Comparison of ENCODE assay signal across 8 mouse cellular contexts in genomic region chr3:98383024-98383790, GRCm38 (mm10). TPM values are rescaled to one million over a fixed set of nuclear protein-coding genes. Genes with fewer than 3 reads are reported as not detected.
DNase-seq lines count a peak whose midpoint lies in the region; ATAC-seq and TF ChIP-seq lines count a peak whose summit lies in the region.

No protein-coding gene starts in this region.

- no peaks in the 10 kb centered on the region for H3K9me3 ChIP-seq in hindbrain, postnatal 0 days (ENCODE audit: low read length)

- no peaks in the 10 kb centered on the region for H3K36me3 ChIP-seq in testis, adult 2 months (ENCODE audit: control insufficient read depth, insufficient read depth, low read length)
- no peaks in the 10 kb centered on the region for H3K36me3 ChIP-seq in hindbrain, postnatal 0 days (ENCODE audit: insufficient read depth, low read length)
- H3K36me3 ChIP-seq in myocyte (ENCODE audit: control insufficient read depth, insufficient read depth), result no peaks in the 10 kb centered on the region

- H3ac ChIP-seq in myocyte (ENCODE audit: control insufficient read depth, insufficient read length), result peak overlapping the region; percentile 63

- H3K9ac ChIP-seq in hindbrain, postnatal 0 days (replicated peaks; ENCODE audit: low read length), result peak overlapping the region; percentile 84

- ATAC-seq in hindbrain, postnatal 0 days, result peak; percentile 38

- TF ChIP-seq POLR2A in testis, adult 2 months (IDR thresholded peaks at IDR 0.05; ENCODE audit: control insufficient read depth, low read depth, low read length), result no peak
- TF ChIP-seq POLR2A in myocyte (IDR thresholded peaks at IDR 0.05; ENCODE audit: insufficient read length, low read depth), result no peak

- H3K4me3 ChIP-seq in testis, adult 2 months (ENCODE audit: control insufficient read depth, low read depth, low read length), result peak overlapping the region; percentile 57
- H3K4me3 ChIP-seq in hindbrain, postnatal 0 days (ENCODE audit: low read length), result peak overlapping the region; percentile 87
- peak overlapping the region; percentile 91 for H3K4me3 ChIP-seq in myocyte

- H3K79me2 ChIP-seq in myocyte (ENCODE audit: control insufficient read depth, insufficient read depth), result peaks cover 41% of the 10 kb centered on the region

- peak overlapping the region; percentile 79 for H3K4me2 ChIP-seq in hindbrain, postnatal 0 days (ENCODE audit: low read depth, low read length)
- peak overlapping the region; percentile 99 for H3K4me2 ChIP-seq in myocyte (ENCODE audit: low read depth)

- no peaks in the 10 kb centered on the region for H3K27me3 ChIP-seq in testis, adult 2 months (ENCODE audit: control insufficient read depth, insufficient read depth, low read length)
- H3K27me3 ChIP-seq in hindbrain, postnatal 0 days (ENCODE audit: insufficient read depth, low read length), result no peaks in the 10 kb centered on the region
- H3K27me3 ChIP-seq in myocyte (ENCODE audit: control insufficient read depth, insufficient read depth, insufficient read length), result no peaks in the 10 kb centered on the region

- no peak for TF ChIP-seq CTCF in testis, adult 2 months (IDR thresholded peaks at IDR 0.05; ENCODE audit: control insufficient read depth, insufficient read depth, insufficient replicate concordance, low read depth, low read length)
- no peak for TF ChIP-seq CTCF in hindbrain, postnatal 0 days (IDR thresholded peaks at IDR 0.05; ENCODE audit: low read depth)

- DNase-seq in embryo, embryonic 11 days, result peak; percentile 10
- DNase-seq in embryo, embryonic 9.5 days (ENCODE audit: extremely low spot score), result no peak
- DNase-seq in testis, postnatal 14 days (ENCODE audit: low spot score), result no peak
- peak; percentile 25 for DNase-seq in hindbrain, postnatal 0 days (ENCODE audit: low spot score)
- no peak for DNase-seq in urinary bladder, postnatal 4 days (ENCODE audit: low spot score in 2 of 2)
- no peak for DNase-seq in ovary, adult 18-20 months (ENCODE audit: low spot score)

- no peak overlapping the region for H3K27ac ChIP-seq in testis, adult 2 months (ENCODE audit: control insufficient read depth, insufficient read depth, low read depth, low read length)
- H3K27ac ChIP-seq in hindbrain, postnatal 0 days, result peak overlapping the region; percentile 92

- 4% methylated on average over 21 of the region's 21 CpGs for WGBS in hindbrain, postnatal 0 days

- H3K4me1 ChIP-seq in testis, adult 2 months (ENCODE audit: control insufficient read depth, insufficient read depth, low read length), result peaks cover 5% of the 10 kb centered on the region
- peaks cover 12% of the 10 kb centered on the region; the same call in 1 of the 2 replicates for H3K4me1 ChIP-seq in hindbrain, postnatal 0 days (ENCODE audit: insufficient read depth, low read length)

TF ChIP-seq in myocyte, 11 proteins besides CTCF, POLR2A, EP300 and RAD21:
- TF ChIP-seq CEBPB (IDR thresholded peaks at IDR 0.05; ENCODE audit: insufficient read depth, poor library complexity, severe bottlenecking) (peak; percentile 58), SRF (IDR thresholded peaks at IDR 0.05; ENCODE audit: control insufficient read depth, insufficient read length, low read depth) (no peak)

RNA-seq across cellular contexts. Expression of gene Zfp697, which starts 0.9 kb away (rescaled TPM):
- polyA plus RNA-seq in testis, adult 2 months (2012; rRNA removed), result 1.1 and 1.2 TPM in 2 replicates
- 29.1 and 29.6 TPM in 2 replicates for total RNA-seq in hindbrain, postnatal 0 days (2014; rRNA removed)
- 15.3 and 17.3 TPM in 2 replicates for polyA plus RNA-seq in hindbrain, postnatal 0 days (2015; fragmentation: Nextera tagmentation; extraction: Ambion mirVana)
- 5.3 TPM for polyA plus RNA-seq in myocyte (2012; fragmentation: generic; extraction: Trizol)

RNA-seq across cellular contexts. Expression of gene Phgdh, which starts 43.4 kb away (rescaled TPM):
- polyA plus RNA-seq in testis, adult 2 months (2012; rRNA removed), result 18.1 and 18.2 TPM in 2 replicates
- 348 and 370 TPM in 2 replicates for total RNA-seq in hindbrain, postnatal 0 days (2014; rRNA removed)
- 261 and 279 TPM in 2 replicates for polyA plus RNA-seq in hindbrain, postnatal 0 days (2015; fragmentation: Nextera tagmentation; extraction: Ambion mirVana)
- polyA plus RNA-seq in myocyte (2012; fragmentation: generic; extraction: Trizol), result 849 TPM

Comparison
In these comparisons a context has a peak if more than half of its experiments do, and no peak if none do; other contexts are left out.
1. DNase-seq: peak in embryo, embryonic 11 days (single experiment) and hindbrain, postnatal 0 days (single experiment); none in embryo, embryonic 9.5 days (single experiment), testis, postnatal 14 days (single experiment), urinary bladder, postnatal 4 days (0 of 2) and ovary, adult 18-20 months (single experiment).
2. RNA of gene Phgdh, which starts 43.4 kb away (polyA plus RNA-seq): 849 TPM in myocyte (single experiment) and 261 to 279 TPM in hindbrain, postnatal 0 days; 18.1 to 18.2 TPM in testis, adult 2 months; every median in the first group is over 10 times any median in the second.
3. Peak in every context shown above with its lines, with median percentiles within 50 percentile points of each other: H3K4me3 ChIP-seq.